Mouse (Mus musculus) ovary, postnatal 36 days (tissue): ENCODE results near the gene Olfr1351.
"Not testable (repeated sequence)": the region's sequence is repeated elsewhere in the genome, so short reads cannot be mapped to it uniquely, and the experiment has no call there.

Source experiments
- DNase-seq: peaks from one replicate; pipeline ENCODE4 v3.0.0; 2022; ENCODE audit warnings: low spot score, mixed read lengths

Gene Olfr1351

DNA sequence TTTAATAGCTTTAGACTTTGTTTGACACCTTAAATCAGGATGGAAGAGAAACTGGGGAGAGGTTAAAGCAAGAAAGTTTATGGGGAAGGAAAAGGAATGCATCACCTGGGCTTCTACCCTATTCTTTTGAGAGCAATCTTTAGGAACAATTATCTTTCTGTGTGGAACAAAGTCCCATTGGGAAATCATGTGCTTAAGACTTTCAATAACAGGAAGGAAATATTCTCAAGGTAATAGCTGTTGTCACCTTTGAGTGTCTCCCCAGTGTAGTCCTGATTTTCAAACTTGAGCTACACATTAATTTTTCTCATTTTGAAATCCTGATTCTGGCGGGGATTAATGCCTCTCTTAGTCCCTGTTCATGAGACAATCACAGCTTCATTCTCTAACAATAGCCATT lies at the start of gene Olfr1351:
TSS of gene Olfr1351 (plus strand) at position 301 of the 400 bp plus-strand sequence.
- no peak for DNase-seq

DNA sequence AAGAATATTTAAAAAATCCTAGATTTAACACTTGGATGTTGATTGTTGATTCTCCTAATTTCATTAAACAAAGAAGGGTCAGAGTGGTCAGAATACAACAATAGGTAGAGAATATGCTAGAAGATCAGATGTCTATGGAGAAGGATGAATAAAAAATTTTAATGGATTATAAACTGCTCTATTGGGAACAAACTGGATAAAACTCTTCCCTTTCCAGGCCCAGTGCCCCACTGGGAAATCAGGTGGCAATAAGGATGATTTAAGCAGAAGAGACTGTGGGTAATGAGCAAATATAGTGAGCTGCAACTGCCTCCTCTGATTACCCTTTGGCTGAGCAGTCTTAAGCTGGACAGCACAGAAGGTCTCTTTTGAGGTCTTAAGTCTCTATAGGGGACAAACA lies 49.3 kb upstream of the Olfr1351 start, which contains the start of gene Olfr1353:
TSS of gene Olfr1353 (plus strand) at position 301 of the 400 bp plus-strand sequence.
- DNase-seq: not testable (repeated sequence)

DNA sequence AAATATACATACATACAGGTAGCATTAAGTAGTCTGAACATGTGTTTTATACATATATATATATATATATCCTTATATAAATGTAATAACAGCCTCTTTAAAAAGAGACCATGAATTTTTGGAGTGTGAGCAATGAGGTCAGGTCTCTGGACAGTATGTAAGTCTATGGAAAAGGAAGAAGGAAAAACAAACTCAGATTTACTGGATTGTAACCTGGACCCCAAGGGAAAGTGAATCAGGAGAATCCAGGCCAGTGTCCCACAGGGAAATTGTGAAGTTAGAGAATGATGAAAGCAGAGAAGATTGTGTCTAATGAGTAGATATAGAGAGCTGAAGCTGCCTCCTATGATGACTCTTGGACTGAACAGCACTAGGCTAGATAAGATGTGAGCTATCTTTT lies 31.5 kb upstream of the Olfr1351 start, which contains the start of gene Olfr1352:
TSS of gene Olfr1352 (plus strand) at position 301 of the 400 bp plus-strand sequence.
- DNase-seq: no peak

DNA sequence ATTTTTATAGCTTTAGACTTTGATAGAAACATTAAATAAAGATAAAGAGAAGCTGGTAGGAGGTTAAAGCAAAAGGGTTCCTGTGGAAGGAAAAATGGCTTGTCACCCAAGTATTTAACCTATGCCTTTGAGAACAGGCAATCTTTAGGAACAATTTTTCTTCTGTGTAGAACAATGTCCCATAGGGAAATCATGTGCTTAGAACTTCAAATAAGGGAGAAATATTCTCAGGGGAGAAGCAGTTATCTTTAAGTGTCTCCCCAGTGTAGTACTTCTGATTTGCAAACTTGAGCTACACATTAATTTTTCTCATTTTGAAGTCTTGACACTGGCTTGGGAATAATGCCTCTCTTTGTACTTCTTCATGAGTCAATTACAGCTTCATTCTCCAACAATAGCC lies 16.2 kb downstream of the Olfr1351 start, which contains the start of gene Olfr57:
TSS of gene Olfr57 (plus strand) at position 301 of the 400 bp plus-strand sequence.
- no peak for DNase-seq

DNA sequence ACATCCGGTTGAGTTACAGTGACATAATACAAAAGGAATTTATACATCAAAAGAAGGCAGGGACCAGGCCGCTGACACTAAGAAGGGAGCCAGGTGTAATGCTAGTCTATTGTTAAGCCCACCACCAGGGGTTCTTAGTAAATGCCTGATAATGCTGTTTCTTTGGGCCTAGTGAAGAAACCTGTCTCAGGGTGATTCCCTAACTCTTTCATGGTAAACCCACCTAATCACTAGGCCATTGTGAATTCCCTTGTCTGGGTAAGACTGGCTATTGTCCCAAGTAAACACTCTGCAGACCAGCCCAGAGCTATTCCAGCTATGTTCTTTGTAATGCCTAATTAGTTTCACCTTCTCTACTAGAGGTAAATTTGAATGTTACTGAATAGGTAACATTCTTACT lies 30.2 kb downstream of the Olfr1351 start:
- DNase-seq: not testable (repeated sequence)

DNA sequence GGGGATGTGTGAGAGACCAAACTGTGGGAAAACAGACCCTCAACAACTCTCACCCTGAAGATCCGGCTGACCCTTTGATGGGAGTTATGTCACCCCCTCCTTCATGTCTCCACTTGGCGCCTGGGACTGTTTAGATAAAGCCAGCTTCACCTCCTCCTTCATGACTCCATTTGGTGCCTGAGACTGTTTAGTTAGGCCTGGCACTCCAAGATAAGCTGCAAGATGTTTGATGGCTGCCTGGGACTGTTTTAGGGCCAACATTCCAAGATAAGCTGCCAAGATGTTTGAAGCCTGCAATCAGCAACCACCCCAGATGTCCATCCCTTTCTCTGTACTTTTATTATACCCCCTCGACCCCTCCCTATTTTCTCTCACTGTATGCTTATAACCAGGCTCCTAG lies 45.1 kb downstream of the Olfr1351 start:
- not testable (repeated sequence) for DNase-seq
